Comparison of ENCODE assay signal across 9 mouse cellular contexts in genomic region chr8:77422632-77423252, GRCm38 (mm10).
DNase-seq lines count a peak whose midpoint lies in the region; ATAC-seq lines count a peak whose summit lies in the region.
"Had no signal": no experiment of that assay in that cellular context is flagged by ENCODE, and none has a peak within 500 bp of the region (broad histone marks: within the 10 kb centered on the region; RNA-seq: fewer than 3 reads in every experiment).

No protein-coding gene starts in this region.

- ATAC-seq in liver, embryonic 12.5 days, result peak; percentile 90
- ATAC-seq in forebrain, embryonic 15.5 days (replicated peaks), result no peak

- DNase-seq in B cell, adult 2 months, result peak; percentile 48 to 51
- peak; percentile 78 for DNase-seq in T-cell, adult 2 months (ENCODE audit: low spot score)
- peak; percentile 13 to 26 for DNase-seq in spleen, adult 18-20 months
- no peak for DNase-seq in cerebellum, postnatal 25 days
- no peak for DNase-seq in layer of hippocampus, adult 9-11 months
- DNase-seq: kidney, adult 9 months had no signal

- H3K9me3 ChIP-seq in liver, embryonic 12.5 days (replicated peaks), result no peaks in the 10 kb centered on the region
- H3K9me3 ChIP-seq in forebrain, embryonic 15.5 days, result no peaks in the 10 kb centered on the region
- H3K9me3 ChIP-seq: limb, embryonic 15.5 days had no signal

- H3K36me3 ChIP-seq in liver, embryonic 12.5 days, result peaks cover 16% of the 10 kb centered on the region
- H3K36me3 ChIP-seq in forebrain, embryonic 15.5 days, result no peaks in the 10 kb centered on the region

- peaks cover 32% of the 10 kb centered on the region for H3K4me1 ChIP-seq in liver, embryonic 12.5 days
- no peaks in the 10 kb centered on the region for H3K4me1 ChIP-seq in forebrain, embryonic 15.5 days

- no peaks in the 10 kb centered on the region for H3K27me3 ChIP-seq in liver, embryonic 12.5 days (replicated peaks)
- no peaks in the 10 kb centered on the region for H3K27me3 ChIP-seq in forebrain, embryonic 15.5 days
- H3K27me3 ChIP-seq: limb, embryonic 15.5 days had no signal

- 29% methylated on average over 15 of the region's 15 CpGs for WGBS in liver, embryonic 12.5 days (ENCODE audit: insufficient replicate concordance)
- 90% methylated on average over 15 of the region's 15 CpGs for WGBS in forebrain, embryonic 15.5 days

- H3K27ac ChIP-seq in liver, embryonic 12.5 days, result peak overlapping the region; percentile 72
- no peak overlapping the region for H3K27ac ChIP-seq in forebrain, embryonic 15.5 days (replicated peaks)
- H3K27ac ChIP-seq: limb, embryonic 15.5 days had no signal

- H3K4me2 ChIP-seq in liver, embryonic 12.5 days, result peak overlapping the region; percentile 64
- no peak overlapping the region for H3K4me2 ChIP-seq in forebrain, embryonic 15.5 days (replicated peaks)
- H3K4me2 ChIP-seq: limb, embryonic 15.5 days had no signal

- H3K4me3 ChIP-seq in liver, embryonic 12.5 days, result peak overlapping the region; percentile 35
- no peak overlapping the region for H3K4me3 ChIP-seq in forebrain, embryonic 15.5 days
- H3K4me3 ChIP-seq: limb, embryonic 15.5 days had no signal

- peak overlapping the region; percentile 54 for H3K9ac ChIP-seq in liver, embryonic 12.5 days
- H3K9ac ChIP-seq in forebrain, embryonic 15.5 days (replicated peaks), result no peak overlapping the region
- H3K9ac ChIP-seq: limb, embryonic 15.5 days had no signal

Comparison
In these comparisons a context has a peak if more than half of its experiments do, and no peak if none do; other contexts are left out.
1. DNase-seq: peak in B cell, adult 2 months (2 of 2), T-cell, adult 2 months (single experiment) and spleen, adult 18-20 months (2 of 2); none in cerebellum, postnatal 25 days (0 of 2) and layer of hippocampus, adult 9-11 months (single experiment).